Mouse (Mus musculus) lung, postnatal 0 days (tissue): Measurements from ENCODE around the gene Tas2r126.

Experiments
- CTCF ChIP-seq: IDR thresholded peaks from 2 replicates; pipeline ENCODE4 v1.5.1; 2016; ENCODE audit warnings: antibody characterized with exemption, mild to moderate bottlenecking
- EP300 ChIP-seq: IDR thresholded peaks from 2 replicates; pipeline ENCODE4 v1.6.1; 2016; ENCODE audit warnings: antibody characterized with exemption, mild to moderate bottlenecking, control low read depth

- no peak for TF ChIP-seq CTCF
- TF ChIP-seq EP300 = no peak
Observed at GRCm38 (mm10) chr6:42476235-42476634, 41.9 kb downstream of the Tas2r126 start, which contains the start of gene Olfr457.
